Mouse (Mus musculus) olfactory bulb, adult 2 months (tissue): ENCODE results near the gene Efemp2.

Experiments
- CTCF ChIP-seq: fragments of 200-500 bp; IDR thresholded peaks from 2 replicates; pipeline ENCODE4 v1.5.1; 2012; ENCODE audit warnings: low read depth, mild to moderate bottlenecking, low read length, moderate library complexity; ENCODE audit not compliant: insufficient read depth
- POLR2A ChIP-seq: fragments of 200-500 bp; IDR thresholded peaks from 2 replicates; pipeline ENCODE4 v1.6.1; 2012; ENCODE audit warnings: mild to moderate bottlenecking, low read depth, low read length, moderate library complexity; ENCODE audit not compliant: insufficient read depth

DNA sequence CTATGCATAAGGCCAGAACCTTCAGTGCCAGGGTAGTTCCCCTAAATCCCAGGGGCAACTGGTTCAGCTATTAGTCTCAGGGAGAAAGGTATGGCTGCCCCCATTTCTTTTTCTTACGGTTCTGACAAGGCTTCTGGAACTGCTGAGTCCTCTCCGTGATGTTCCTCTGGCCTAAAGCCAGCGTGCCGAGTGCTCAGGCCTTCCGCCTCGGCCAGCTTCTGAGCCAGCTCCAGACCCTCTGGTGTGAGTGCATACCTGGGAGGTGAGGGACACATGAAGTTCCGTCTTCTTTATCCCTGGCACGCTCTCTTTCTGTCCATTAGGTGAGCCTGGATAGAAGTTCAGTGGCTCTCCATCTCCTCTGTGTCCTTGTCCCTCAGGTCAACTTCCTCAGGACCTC lies 11.6 kb downstream of the Efemp2 start:
- TF ChIP-seq POLR2A, result no peak
- TF ChIP-seq CTCF, result no peak
